Mouse (Mus musculus) neural tube, embryonic 10.5 days (tissue): ENCODE results near the gene Slc22a23.
A peak's percentile ranks its signal among the peaks of the same experiment; 100 is the strongest.

Experiments used
- DNase-seq: peaks from one replicate; pipeline ENCODE4 v3.0.0-alpha.2; 2017; ENCODE audit warnings: low spot score; ENCODE audit errors: extremely low spot score

Slc22a23 gene

DNA sequence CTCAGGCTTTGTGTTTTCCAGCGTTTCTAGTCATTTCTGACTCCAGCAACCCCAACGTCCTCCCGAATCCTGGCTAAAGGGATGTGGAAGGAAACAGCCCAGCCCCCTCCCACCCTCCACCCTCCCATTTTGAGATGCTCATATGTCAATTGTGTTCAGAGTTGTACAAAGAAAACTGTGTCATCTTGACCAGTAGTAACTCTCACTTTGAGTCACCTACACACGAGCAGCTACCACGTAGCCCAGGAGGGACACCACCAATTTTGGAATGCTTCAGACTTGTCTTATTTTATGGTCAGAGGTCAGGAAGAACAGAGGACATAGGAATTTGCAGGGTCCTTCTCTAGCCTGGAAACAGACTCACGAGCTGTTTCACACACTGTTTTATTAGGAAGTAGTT lies 171.0 kb downstream of the Slc22a23 start:
- DNase-seq = no peak

DNA sequence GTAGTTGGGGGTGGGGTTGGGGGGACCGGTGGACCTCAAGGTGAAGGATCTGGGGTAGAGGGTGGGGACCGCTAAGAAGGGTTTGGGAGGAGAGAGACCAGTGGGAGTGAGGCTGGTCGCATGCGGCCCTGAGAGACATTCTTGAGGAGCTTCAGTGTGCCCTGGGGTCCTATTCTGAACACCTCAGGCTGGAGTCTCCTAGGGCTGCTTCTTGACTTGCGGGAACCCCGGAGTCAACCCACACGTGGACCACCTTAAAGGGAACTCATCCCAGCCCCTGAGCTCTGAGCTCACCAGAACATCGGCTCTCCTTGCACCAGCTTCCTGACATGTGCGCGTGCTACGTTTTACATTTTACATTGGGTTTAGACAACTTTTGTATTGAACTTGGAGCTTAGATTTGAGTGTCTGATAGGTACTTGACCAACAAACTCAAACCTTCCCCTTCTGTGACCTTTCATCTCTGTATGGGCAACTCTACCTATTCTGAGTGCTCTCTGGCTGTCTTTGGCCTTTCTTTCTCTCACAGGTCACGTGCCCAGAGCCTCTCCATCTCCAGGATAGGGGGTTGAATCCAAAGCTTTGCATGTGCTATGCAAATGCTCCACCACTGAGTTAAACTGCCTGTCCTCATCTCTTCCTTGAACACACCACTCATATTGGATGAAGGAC lies 181.5 kb downstream of the Slc22a23 start:
- DNase-seq = no peak

DNA sequence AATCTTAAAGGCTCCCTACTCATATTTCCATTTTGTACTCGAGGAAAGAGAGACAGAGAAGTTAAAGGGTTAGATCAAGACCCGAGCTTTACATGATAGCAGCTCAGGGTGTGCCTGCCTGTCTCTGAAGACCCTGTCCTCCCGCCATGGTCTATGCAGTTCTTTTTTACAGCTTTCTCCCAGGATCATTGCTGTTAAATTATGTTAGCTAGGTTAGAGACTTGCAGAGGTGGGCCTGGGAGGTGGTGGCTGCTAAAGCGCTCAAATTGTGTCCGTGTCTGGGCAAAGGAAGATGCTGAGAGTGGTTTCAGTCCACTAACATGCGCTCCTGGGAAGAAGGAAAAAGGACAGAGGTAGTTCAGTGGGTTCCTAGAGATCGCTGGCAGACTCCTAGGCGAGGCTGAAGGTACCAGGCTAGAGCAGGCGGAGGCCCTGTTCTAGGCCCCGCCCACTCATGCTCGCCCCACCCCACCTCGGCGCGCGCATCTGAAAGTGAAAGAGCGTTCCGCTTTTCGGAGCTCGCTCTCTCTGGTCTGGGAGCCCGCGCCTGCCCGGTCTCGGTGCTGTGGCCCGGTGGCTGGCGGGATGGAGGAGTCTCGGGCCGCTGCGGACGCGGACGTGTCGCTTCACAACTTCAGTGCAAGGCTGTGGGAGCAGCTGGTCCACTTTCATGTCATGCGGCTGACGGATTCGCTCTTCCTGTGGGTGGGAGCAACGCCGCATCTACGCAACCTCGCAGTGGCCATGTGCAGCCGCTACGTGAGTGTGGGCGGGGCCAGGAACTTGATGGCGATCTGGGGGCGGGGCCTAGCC lies 182.3 kb downstream of the Slc22a23 start, which contains the start of gene Psmg4:
Gene Psmg4 (plus strand): TSS at position 474 of the 813 bp plus-strand sequence.
- peak; percentile 94 for DNase-seq

DNA sequence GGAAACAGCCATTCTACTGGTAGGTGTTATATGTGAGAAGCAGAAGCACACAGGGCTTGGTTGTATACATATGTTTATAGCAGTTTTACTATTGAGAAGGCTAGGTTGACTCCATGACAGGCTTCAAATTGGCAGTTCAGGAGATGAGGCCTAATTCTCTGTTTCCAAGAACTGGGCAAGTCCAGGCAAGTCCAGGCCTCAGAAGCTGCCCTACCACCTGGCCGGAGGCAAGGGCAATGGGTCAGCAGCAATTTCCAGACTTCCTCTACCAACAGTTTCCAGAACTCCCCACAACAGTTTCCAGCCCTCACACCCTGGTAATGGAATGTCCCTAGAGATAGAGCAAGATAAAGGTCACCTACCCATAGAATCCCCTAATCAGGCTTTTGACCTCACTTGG lies 185.1 kb downstream of the Slc22a23 start:
- DNase-seq = no peak

DNA sequence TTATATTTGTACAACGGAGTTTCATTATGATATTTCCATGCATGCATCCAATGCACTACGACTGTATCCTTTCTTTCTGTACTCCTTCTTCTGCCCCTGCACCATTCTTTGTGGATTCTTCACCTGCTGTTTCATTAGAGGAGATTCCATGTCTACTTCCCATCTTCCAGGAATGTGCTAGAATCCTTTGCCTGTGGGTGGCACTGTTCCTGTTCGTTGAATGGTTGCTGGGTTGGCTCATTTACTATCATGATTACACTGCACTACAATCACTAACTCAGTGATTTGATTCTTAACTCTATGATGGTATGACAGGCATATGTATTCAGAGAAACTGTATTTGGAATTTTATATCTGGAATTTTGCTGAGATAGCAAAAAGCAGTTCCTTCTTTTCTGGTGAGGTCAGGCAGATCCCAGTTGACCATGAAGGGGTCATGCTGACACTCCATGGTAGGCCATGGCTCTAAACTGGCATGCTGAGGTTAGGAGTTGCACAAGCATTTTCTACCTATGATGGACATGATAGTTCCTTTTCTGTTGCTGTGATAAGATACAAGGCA lies 187.3 kb downstream of the Slc22a23 start:
- no peak for DNase-seq

DNA sequence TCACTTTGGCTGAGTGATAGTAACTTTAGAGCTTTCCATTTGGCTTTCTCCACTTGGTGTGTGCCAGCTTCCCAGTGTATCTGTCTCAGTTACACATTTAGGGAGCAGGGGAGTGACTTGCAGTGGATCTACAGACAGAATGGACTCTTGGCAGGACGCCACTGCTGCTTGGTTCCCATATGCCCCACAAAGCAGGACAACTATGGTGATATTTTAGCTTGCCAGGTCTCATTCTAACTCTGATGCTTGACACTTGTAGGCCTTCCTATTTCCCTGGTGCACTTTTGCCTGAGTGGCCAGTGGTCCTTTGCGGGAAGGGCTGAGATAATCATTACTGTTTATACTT lies 188.2 kb downstream of the Slc22a23 start:
- DNase-seq = no peak

DNA sequence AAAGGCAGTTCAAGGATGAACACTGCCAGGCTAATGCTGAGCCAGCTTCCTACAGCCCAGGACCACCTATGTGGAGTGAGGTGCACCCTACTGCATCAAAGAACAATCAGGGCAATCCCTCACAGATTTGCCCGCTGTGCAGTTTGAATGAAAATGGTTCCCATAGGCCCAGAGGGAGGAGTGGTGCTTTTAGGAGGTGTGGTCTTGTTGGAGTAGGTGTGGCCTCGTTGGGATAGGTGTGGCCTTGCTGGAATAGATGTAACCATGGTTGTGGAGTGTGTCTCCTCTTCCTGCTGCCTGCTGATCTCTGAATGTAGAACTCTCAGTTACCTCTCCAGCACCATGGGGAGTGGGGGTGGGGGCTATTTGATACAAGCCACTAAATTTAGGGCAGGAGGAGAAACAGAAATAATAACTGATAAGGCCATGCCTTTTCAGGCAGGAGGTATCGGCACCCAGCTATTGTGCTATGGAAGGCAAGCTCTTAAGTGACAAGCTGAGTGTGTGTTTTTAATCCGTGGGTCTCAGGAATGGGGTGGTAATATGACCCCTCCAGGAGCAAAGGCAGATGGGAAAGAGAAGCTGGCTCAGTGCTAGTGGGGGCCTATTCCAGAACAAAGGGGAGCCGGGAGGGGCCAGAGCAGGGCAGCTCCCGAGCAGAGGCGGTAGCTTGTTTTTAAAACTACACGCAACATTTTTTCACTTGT lies 188.7 kb downstream of the Slc22a23 start:
- DNase-seq = no peak

DNA sequence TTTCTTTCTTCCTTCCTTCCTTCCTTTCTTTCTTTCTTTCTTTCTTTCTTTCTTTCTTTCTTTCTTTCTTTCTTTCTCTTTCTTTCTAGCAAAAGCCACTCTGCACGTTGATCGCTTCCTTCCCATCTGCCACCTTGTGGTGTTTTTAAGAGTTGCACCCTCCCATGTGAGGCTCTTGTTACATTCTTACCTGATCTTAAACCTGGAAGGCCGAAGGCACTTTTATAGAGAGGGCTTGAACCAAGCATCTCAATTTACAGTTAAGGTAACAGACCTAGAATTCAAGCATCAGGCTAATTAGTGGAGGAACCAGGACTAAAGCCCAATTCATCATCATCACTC lies 190.1 kb downstream of the Slc22a23 start:
- DNase-seq = peak; percentile 58

DNA sequence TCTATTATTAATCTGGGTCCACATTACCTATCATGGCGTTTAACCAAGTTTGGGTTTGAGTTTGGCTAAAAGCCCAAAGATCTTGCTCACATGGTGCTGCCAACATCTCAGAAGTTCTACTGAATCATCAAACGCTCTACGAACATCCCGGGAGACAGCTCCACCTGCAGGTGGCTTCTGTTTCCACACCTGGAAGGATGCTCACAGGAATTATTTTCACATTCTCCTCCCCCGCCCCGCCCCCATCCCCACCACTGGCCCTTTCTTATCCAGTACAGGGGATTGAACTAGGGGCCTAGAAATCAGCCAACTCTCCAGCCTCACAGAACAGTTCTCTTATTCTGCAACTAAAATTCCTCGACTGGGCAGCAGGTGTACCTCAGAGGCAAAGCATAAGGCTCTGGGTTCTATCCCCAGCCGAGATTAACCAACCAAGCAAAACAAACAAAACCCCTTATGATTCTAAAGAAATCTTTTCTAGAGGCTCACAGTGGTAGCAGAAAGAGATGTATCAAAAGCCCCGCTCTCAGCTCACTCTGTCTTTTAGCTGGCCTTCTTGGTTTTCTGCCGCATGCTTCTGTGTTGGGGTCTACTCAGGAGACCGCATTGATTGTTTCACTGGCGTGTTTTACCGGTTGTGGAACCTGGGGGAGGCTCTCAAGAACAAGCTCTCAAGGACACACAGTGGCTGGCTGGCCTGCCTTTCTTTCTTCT lies 190.6 kb downstream of the Slc22a23 start:
- DNase-seq = peak; percentile 59

DNA sequence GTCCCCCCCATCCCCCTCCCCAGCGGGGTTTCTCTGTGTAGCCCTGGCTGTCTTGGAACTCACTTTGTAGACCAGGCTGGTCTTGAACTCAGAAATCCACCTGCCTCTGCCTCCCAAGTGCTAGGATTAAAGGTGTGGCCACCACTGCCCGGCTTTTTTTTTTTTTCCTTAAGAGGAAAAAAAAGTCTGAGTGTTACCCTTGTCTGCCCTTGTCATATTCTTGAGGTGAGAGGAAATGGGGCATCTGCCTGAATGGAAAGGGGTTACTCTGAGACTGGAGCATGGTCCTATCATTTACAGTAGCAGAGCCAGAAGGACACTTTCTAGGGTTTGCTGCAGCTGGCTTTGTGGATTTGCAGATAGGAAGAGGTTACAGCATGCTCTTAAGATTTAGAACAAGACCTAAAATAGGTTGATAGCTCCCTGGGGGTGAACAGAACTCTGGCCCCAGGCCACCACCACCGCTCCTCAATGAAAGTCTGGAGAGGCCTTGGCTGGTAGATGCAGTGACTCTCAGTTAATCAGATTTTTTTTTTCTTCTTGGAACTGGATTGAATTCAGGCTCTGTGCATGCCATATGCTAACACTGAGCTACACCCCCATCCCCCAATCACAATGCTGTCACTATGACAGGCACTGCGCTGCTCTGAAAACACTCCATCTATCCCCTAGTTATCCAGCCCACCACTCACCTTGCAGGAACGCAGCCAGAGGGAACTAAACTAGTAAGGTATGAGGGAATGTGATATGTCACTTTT lies 191.5 kb downstream of the Slc22a23 start:
- DNase-seq = no peak

DNA sequence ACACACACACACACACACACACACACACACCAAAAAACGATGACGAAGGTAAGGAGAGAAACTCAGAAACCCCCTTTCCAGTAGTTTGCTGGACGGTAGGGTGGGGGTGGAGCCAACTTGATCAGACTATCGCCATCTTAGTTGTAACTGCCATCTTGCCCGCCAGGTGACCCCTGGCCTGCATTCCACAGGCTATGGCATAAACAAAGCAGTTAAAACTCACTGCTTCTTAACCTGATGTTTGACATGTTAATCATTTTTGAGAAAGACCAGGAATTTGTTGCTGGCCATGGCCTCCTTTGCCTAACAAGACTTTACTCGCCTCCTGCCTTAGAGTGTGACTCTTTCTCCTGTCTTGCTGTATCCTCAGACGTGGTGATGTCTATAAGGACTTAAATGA lies 192.3 kb downstream of the Slc22a23 start:
- DNase-seq = no peak

DNA sequence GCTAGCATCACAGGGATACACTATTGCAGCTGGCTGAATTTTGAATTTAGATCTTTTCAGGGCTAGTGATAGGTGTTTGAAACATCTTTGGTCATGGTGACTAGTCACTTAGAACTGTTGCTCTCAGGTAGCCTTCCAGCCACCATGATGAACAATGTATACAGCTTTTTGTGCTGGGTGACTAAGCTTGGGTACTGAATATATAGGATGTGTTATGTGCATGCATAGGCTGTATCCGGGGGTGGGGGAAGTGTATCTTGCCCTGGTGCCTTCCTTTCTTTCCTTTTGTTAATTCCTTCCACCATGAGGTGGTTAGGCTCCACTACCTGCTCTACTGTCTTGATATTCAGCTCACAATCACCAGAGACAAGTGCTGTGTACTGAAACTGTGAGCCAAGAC lies 193.6 kb downstream of the Slc22a23 start:
- DNase-seq = no peak

DNA sequence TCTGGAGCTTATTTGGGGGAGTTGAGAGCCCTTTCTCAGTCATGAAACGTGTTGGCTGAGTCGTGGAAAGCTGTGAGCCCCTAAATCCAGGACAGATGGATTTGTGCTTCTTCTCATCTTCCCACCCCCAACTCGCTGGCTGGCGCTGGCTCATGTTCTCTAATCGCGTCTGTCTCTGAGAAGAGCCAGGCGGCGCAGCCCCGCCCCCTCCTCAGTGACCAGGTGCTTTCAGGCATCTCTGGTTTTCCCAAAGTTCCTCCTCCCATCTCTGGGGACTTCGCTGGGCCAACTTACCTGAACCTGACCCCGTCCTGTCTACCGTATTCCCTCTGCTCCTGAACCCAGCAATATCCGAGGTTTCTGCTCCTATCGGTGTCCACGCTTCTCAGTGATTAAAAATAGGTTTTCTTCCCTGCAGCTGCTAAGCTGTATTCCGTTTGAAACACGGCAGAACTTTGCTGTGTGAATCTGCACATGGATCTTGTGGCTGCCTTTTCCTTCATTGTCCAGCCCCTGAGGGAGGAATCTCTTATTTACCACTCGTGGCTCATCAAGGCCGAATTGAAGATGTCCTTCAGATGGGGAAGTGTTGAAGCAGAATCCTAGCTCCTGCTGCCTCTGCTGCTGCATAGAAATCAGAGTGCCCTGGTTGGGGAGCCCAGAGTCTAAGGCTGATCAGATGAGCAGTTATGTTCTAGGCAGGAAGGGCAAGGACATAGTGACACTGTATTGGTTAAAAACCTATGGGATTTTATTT lies 194.5 kb downstream of the Slc22a23 start:
- peak; percentile 52 for DNase-seq

DNA sequence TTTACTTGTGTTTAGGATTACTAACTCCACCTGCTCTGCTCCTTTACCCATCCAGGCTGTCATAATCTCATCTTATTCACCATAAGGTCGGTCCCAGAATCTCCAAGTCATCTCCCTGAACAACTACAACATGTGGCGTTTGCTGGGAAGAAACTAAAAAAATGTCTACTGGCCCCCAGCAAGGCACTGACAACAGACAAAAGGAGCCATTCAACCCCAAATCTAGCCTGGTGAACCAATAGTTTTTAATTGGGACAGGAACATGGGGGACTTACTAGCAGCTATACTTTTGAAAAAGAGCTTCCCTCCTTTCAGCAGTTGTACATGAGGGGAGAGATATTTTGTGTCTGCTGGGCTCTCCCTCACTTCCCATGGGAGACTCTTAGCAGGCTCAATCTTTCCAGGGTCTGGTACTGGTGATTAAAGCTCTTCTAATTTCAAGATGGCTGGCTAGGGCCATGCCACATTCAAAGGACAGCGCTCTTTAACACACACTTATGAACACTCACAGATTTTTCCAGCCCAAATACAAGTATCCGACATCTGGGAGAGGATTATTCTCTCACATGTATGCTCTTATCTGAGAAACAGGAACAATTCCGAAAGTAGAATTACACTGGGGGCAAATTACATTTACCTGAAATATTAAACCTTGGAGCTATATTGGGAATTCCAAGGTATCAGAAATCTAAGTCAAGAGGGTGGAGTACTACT lies 195.4 kb downstream of the Slc22a23 start:
- no peak for DNase-seq

DNA sequence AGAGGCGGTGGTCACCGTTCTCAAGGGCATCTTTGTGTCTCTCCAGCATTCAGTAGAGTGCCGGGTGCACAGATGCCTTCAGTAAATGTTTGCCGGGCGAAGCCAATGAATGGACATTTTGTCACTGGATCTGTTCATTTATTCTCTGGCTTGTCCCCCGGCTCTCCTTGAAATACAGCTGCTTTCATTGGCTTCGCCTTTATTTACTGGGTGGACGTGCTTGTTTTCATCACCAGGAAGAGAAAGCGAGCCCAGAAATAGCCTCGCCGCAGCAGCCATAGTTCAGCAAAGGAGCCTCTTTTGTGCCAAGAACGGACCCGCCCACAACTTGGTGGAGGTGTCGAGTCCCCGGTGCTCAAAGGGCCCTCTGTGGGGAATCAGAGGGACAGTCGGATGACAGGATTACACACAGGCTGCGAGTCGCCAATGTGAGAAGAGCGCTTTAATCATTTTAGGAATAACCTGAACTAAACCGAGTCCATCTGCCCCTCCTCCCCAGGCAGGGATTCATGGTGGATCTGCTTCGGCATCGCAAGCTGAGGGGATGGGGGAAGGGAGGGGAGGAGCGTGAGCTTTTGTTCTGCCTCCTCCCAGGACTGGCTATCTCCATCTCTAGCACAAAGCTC lies 196.1 kb downstream of the Slc22a23 start:
- DNase-seq = peak; percentile 88

DNA sequence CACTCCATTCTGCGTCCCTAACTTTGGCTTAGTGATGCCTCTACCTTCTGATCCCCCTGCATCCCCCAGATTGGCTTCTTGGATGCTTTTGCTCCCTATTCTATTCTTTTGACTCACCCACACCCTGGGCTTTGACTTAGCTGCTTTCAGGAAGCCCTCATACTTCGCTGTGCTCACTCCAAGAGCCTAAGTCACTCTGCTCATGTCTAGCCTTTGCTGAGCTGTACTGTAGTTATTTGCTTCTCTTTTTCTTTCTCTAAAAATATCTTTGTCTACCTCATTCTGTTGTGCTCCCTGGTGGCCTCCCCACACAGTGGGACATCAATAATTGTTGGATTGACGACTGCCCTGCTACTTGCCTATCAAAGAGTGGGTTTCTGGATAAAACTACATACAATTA lies 196.8 kb downstream of the Slc22a23 start:
- DNase-seq = peak; percentile 14

DNA sequence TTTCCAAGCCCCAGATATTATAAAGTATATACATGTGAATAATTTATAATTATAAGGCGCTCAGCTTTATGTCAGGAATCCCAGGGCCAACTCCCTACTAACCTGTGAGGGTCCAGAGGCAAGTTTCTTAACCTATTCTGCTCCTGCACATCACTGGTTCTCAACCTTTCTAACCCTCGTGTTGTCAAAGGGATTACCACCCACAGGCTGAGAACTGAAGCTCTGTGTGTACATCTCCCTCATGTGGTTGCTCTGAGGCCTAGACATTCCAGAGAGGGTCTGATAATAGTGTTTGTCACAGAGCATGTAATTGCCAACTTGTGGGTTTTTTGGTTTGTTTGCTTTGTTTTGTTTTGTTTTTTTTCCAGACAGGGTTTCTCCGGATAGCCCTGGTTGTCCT lies 198.1 kb downstream of the Slc22a23 start:
- no peak for DNase-seq

DNA sequence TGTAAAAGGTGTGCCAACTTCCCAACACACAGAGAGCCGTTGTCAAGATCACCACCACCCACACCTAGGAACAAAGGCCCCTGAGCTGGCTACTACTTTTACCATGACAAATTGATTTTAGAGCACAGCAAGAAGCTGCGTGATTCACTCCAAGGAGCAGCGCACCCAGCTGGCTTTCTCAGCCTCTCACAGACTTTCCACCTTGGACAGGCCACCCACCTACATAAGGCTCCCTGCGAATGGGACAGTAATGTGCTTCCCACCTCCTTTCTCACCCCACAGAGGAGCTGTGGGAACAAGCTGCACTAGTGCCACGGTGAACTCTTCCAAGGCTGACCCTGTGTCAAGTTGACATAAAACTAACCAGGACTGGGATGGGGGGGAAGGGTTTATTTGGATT lies 201.6 kb downstream of the Slc22a23 start:
- no peak for DNase-seq

DNA sequence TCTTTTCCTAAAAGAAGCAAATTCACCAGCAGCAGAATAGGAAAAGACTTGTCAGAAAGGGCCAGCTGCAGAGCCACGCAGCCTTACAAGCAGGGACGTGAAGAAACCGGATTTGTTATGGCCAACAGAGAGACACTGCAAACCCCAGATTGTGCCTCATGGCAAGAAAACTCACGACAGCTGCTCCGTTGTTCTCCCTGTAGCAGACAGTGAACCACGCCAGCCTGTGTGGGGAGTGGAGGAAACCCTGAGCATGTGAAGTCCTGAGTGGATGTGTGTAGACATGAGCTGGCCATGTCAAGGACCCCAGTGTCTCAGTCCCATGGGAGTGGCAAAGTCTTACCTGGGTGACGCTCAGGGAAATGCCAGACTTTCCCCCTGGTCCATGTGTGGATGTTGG lies 208.4 kb downstream of the Slc22a23 start:
- no peak for DNase-seq
